In genomic region chr11:96824783-96825495, GRCm38 (mm10) we compare ENCODE assay signal across 8 mouse cellular contexts. TPM values are rescaled to one million over a fixed set of nuclear protein-coding genes. Genes with fewer than 3 reads are reported as not detected.
A peak's percentile ranks its signal among the peaks of the same experiment; 100 is the strongest.
DNase-seq lines count a peak whose midpoint lies in the region; ATAC-seq and TF ChIP-seq lines count a peak whose summit lies in the region.

No protein-coding gene starts in this region.

- H3K27ac ChIP-seq in left cerebral cortex, adult 2 months, result peak overlapping the region; percentile 97
- H3K27ac ChIP-seq in cerebellum, adult 2 months (ENCODE audit: insufficient read depth, low read length), result peak overlapping the region; percentile 83
- H3K27ac ChIP-seq in liver, embryonic 11.5 days (ENCODE audit: low read depth, low read length), result peak overlapping the region; percentile 5; the same call in 1 of the 2 replicates
- peak overlapping the region; percentile 90 for H3K27ac ChIP-seq in neural tube, embryonic 15.5 days (replicated peaks)

- TF ChIP-seq CTCF in left cerebral cortex, adult 2 months (IDR thresholded peaks at IDR 0.05), result no peak
- TF ChIP-seq CTCF in cerebellum, adult 2 months (IDR thresholded peaks at IDR 0.05; ENCODE audit: borderline replicate concordance, insufficient read depth, low read depth, low read length), result no peak

- no peak for TF ChIP-seq POLR2A in cerebellum, adult 2 months (IDR thresholded peaks at IDR 0.05; ENCODE audit: borderline replicate concordance, insufficient read depth, low read length)

- peaks cover 27% of the 10 kb centered on the region for H3K4me1 ChIP-seq in cerebellum, adult 2 months (ENCODE audit: control insufficient read depth, insufficient read depth, low read length)
- H3K4me1 ChIP-seq in liver, embryonic 11.5 days (replicated peaks; ENCODE audit: control insufficient read depth, insufficient read depth, low read length), result peaks cover 55% of the 10 kb centered on the region
- peaks cover 69% of the 10 kb centered on the region for H3K4me1 ChIP-seq in neural tube, embryonic 15.5 days

- no peaks in the 10 kb centered on the region for H3K27me3 ChIP-seq in cerebellum, adult 2 months (ENCODE audit: control insufficient read depth, insufficient read depth, low read length)
- H3K27me3 ChIP-seq in liver, embryonic 11.5 days (replicated peaks; ENCODE audit: control insufficient read depth, insufficient read depth, low read length), result no peaks in the 10 kb centered on the region
- no peaks in the 10 kb centered on the region for H3K27me3 ChIP-seq in neural tube, embryonic 15.5 days (replicated peaks)

- intact Hi-C loops in left cerebral cortex, adult 2 months (cut with DNase I), result loop anchor here (1.0 to 5.0 kb wide), 3 partner anchors 15 to 37 kb away; partner anchors contain the start of gene Cbx1

- 4% methylated on average over 7 of the region's 7 CpGs for WGBS in cerebellum, adult 2 months
- WGBS in liver, embryonic 11.5 days, result 50% methylated on average over 7 of the region's 7 CpGs
- WGBS in neural tube, embryonic 15.5 days, result 39% methylated on average over 7 of the region's 7 CpGs

- peaks cover 35% of the 10 kb centered on the region for H3K36me3 ChIP-seq in liver, embryonic 11.5 days (ENCODE audit: control insufficient read depth, insufficient read depth, low read length)
- H3K36me3 ChIP-seq in neural tube, embryonic 15.5 days, result peaks cover 32% of the 10 kb centered on the region

- DNase-seq in left cerebral cortex, adult 2 months (ENCODE audit: extremely low spot score in 1 of 2, low spot score in 2 of 2), result peak; percentile 37 to 46
- DNase-seq in left cerebral cortex, adult 9 months (ENCODE audit: low spot score in 2 of 2), result no peak
- DNase-seq in cerebellum, adult 2 months, result peak; percentile 73 to 78
- DNase-seq in gastrocnemius, postnatal 25 days, result peak; percentile 92
- DNase-seq in induced T-regulatory cell, adult 2 months (ENCODE audit: low read depth), result peak; percentile 21
- no peak for DNase-seq in liver, embryonic 11.5 days (ENCODE audit: low spot score)

- H3K9me3 ChIP-seq in liver, embryonic 11.5 days (ENCODE audit: control insufficient read depth, low read length), result no peaks in the 10 kb centered on the region
- no peaks in the 10 kb centered on the region for H3K9me3 ChIP-seq in neural tube, embryonic 15.5 days (replicated peaks)

- peak overlapping the region; percentile 24 for H3K4me2 ChIP-seq in liver, embryonic 11.5 days
- peak overlapping the region; percentile 94 for H3K4me2 ChIP-seq in neural tube, embryonic 15.5 days

- H3K9ac ChIP-seq in liver, embryonic 11.5 days (ENCODE audit: low read depth, low read length), result 0 out of 2 replicates have a peak overlapping the region, but pooled peaks have one; percentile 15
- H3K9ac ChIP-seq in neural tube, embryonic 15.5 days (replicated peaks), result peak overlapping the region; percentile 66

- H3K4me3 ChIP-seq in left cerebral cortex, adult 2 months, result peak overlapping the region; percentile 66
- H3K4me3 ChIP-seq in cerebellum, adult 2 months (replicated peaks; ENCODE audit: insufficient read depth, low read depth, low read length), result peak overlapping the region; percentile 62
- no peak overlapping the region for H3K4me3 ChIP-seq in liver, embryonic 11.5 days (ENCODE audit: low read depth, low read length)
- H3K4me3 ChIP-seq in neural tube, embryonic 15.5 days (replicated peaks), result peak overlapping the region; percentile 54

- ATAC-seq in liver, embryonic 11.5 days (replicated peaks; ENCODE audit: low FRiP score), result no peak
- ATAC-seq in neural tube, embryonic 15.5 days (ENCODE audit: low FRiP score), result no peak
- ATAC-seq in megakaryocyte-erythroid progenitor cell, adult 5-6 weeks (replicated peaks; ENCODE audit: low FRiP score, low TSS enrichment, poor library complexity, severe bottlenecking), result no peak

RNA-seq across cellular contexts. Expression of gene Nfe2l1, which starts 4.8 kb away (rescaled TPM):
- 100 to 1,000 TPM; 281 to 290 TPM for total RNA-seq in left cerebral cortex, adult 2 months (2021)
- polyA plus RNA-seq in cerebellum, adult 2 months (2012; rRNA removed), result 183 and 215 TPM in 2 replicates
- total RNA-seq in gastrocnemius, postnatal 25 days (2021), result 100 to 1,000 TPM; 348 to 389 TPM
- 27.6 and 28.9 TPM in 2 replicates for polyA plus RNA-seq in liver, embryonic 11.5 days (2014; fragmentation: Nextera tagmentation; extraction: Ambion mirVana)
- polyA plus RNA-seq in neural tube, embryonic 15.5 days (2015; fragmentation: Nextera tagmentation; extraction: Ambion mirVana), result 71.8 and 78.2 TPM in 2 replicates
- 22.2 and 53.3 TPM in 2 replicates for total RNA-seq in megakaryocyte-erythroid progenitor cell, adult 5-6 weeks (2014; fragmentation: Nextera tagmentation)
- total RNA-seq in megakaryocyte-erythroid progenitor cell, adult 5-6 weeks (2017), result 27.3 and 47.5 TPM in 2 replicates

RNA-seq across cellular contexts. Expression of gene Copz2, which starts 24.7 kb away (rescaled TPM):
- 1 to 10 TPM; 4.8 to 5.0 TPM for total RNA-seq in left cerebral cortex, adult 2 months (2021)
- 9.5 and 10.9 TPM in 2 replicates for polyA plus RNA-seq in cerebellum, adult 2 months (2012; rRNA removed)
- 10 to 100 TPM; 28.2 to 31.1 TPM for total RNA-seq in gastrocnemius, postnatal 25 days (2021)
- polyA plus RNA-seq in liver, embryonic 11.5 days (2014; fragmentation: Nextera tagmentation; extraction: Ambion mirVana), result 33.6 and 41.2 TPM in 2 replicates
- 29.2 and 42.0 TPM in 2 replicates for polyA plus RNA-seq in neural tube, embryonic 15.5 days (2015; fragmentation: Nextera tagmentation; extraction: Ambion mirVana)
- total RNA-seq in megakaryocyte-erythroid progenitor cell, adult 5-6 weeks (2014; fragmentation: Nextera tagmentation), result not detected in 2 replicates
- total RNA-seq in megakaryocyte-erythroid progenitor cell, adult 5-6 weeks (2017), result 1.0 and 3.2 TPM in 2 replicates

RNA-seq across cellular contexts. Expression of gene Cbx1, which starts 36.0 kb away (rescaled TPM):
- 10 to 100 TPM; 45.5 to 46.5 TPM for total RNA-seq in left cerebral cortex, adult 2 months (2021)
- polyA plus RNA-seq in cerebellum, adult 2 months (2012; rRNA removed), result 37.9 and 40.7 TPM in 2 replicates
- 10 to 100 TPM; 32.8 to 34.6 TPM for total RNA-seq in gastrocnemius, postnatal 25 days (2021)
- polyA plus RNA-seq in liver, embryonic 11.5 days (2014; fragmentation: Nextera tagmentation; extraction: Ambion mirVana), result 76.7 and 82.0 TPM in 2 replicates
- polyA plus RNA-seq in neural tube, embryonic 15.5 days (2015; fragmentation: Nextera tagmentation; extraction: Ambion mirVana), result 60.9 and 69.5 TPM in 2 replicates
- 91.7 and 97.1 TPM in 2 replicates for total RNA-seq in megakaryocyte-erythroid progenitor cell, adult 5-6 weeks (2014; fragmentation: Nextera tagmentation)
- total RNA-seq in megakaryocyte-erythroid progenitor cell, adult 5-6 weeks (2017), result 120 and 130 TPM in 2 replicates

RNA-seq across cellular contexts. Expression of gene Snx11, which starts 47.6 kb away (rescaled TPM):
- 10 to 100 TPM; 49.7 to 52.2 TPM for total RNA-seq in left cerebral cortex, adult 2 months (2021)
- 38.5 and 38.9 TPM in 2 replicates for polyA plus RNA-seq in cerebellum, adult 2 months (2012; rRNA removed)
- 10 to 100 TPM in 1 of 2 experiments, 1 to 10 TPM in 1; 8.1 to 11.3 TPM for total RNA-seq in gastrocnemius, postnatal 25 days (2021)
- polyA plus RNA-seq in liver, embryonic 11.5 days (2014; fragmentation: Nextera tagmentation; extraction: Ambion mirVana), result 10.5 and 12.0 TPM in 2 replicates
- polyA plus RNA-seq in neural tube, embryonic 15.5 days (2015; fragmentation: Nextera tagmentation; extraction: Ambion mirVana), result 70.4 and 81.7 TPM in 2 replicates
- total RNA-seq in megakaryocyte-erythroid progenitor cell, adult 5-6 weeks (2014; fragmentation: Nextera tagmentation), result 13.4 and 26.0 TPM in 2 replicates
- 7.4 and 9.7 TPM in 2 replicates for total RNA-seq in megakaryocyte-erythroid progenitor cell, adult 5-6 weeks (2017)

Comparison
In these comparisons a context has a peak if more than half of its experiments do, and no peak if none do; other contexts are left out.
1. DNase-seq: peak in left cerebral cortex, adult 2 months (2 of 2), cerebellum, adult 2 months (2 of 2), gastrocnemius, postnatal 25 days (single experiment) and induced T-regulatory cell, adult 2 months (single experiment); none in left cerebral cortex, adult 9 months (0 of 2) and liver, embryonic 11.5 days (single experiment).
2. H3K27ac ChIP-seq: peak in every context shown above with its lines; median percentile 97 in left cerebral cortex, adult 2 months; 90 in neural tube, embryonic 15.5 days; 83 in cerebellum, adult 2 months; 5 in liver, embryonic 11.5 days.
3. RNA of gene Nfe2l1, which starts 4.8 kb away (total RNA-seq): 348 to 389 TPM in gastrocnemius, postnatal 25 days and 281 to 290 TPM in left cerebral cortex, adult 2 months; 22.2 to 53.3 TPM in megakaryocyte-erythroid progenitor cell, adult 5-6 weeks; every median in the first group is over 4 times any median in the second.
4. RNA of gene Copz2, which starts 24.7 kb away (total RNA-seq): 28.2 to 31.1 TPM in gastrocnemius, postnatal 25 days; 4.8 to 5.0 TPM in left cerebral cortex, adult 2 months and 1.0 to 3.2 TPM in megakaryocyte-erythroid progenitor cell, adult 5-6 weeks; every median in the first group is over 4 times any median in the second.